20 mouse cellular contexts compared by ENCODE assay signal in the genomic region with DNA sequence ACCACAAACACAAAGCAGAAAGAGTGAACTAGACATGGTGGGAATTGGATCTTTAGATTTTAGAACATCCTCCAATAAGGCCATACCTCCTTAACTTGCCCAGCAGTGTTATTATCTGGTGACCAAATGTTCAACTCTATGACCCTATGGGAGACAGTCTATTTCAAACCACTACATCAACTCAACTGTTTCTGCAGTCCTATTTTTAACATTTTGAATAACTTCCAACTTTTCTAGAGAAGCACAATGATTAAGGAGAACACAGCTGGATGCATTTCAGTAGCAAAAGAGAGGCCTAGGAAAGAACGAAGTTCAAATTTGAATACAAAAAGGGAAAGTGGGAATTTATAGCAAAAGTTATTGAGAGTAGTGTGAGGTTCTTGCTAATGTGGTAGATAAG.
DNase-seq lines count a peak whose midpoint lies in the region; ATAC-seq lines count a peak whose summit lies in the region.
"Had no signal": no experiment of that assay in that cellular context is flagged by ENCODE, and none has a peak within 500 bp of the region (broad histone marks: within the 10 kb centered on the region; RNA-seq: fewer than 3 reads in every experiment).

No protein-coding gene starts in this region.

- no peak overlapping the region for H3K9ac ChIP-seq in heart, embryonic 16.5 days (ENCODE audit: low read length)
- H3K9ac ChIP-seq: embryonic facial prominence, embryonic 12.5 days; forebrain, embryonic 15.5 days; hindbrain, embryonic 12.5 days had no signal

- H3K9me3 ChIP-seq in heart, embryonic 16.5 days (replicated peaks; ENCODE audit: control insufficient read depth, low read length) = peaks cover 3% of the 10 kb centered on the region; the same call in 1 of the 2 replicates
- H3K9me3 ChIP-seq: embryonic facial prominence, embryonic 12.5 days; forebrain, embryonic 15.5 days had no signal

- no peak overlapping the region for H3K4me3 ChIP-seq in heart, embryonic 16.5 days (ENCODE audit: low read length)
- H3K4me3 ChIP-seq: embryonic facial prominence, embryonic 12.5 days; forebrain, embryonic 15.5 days; hindbrain, embryonic 12.5 days had no signal

- H3K36me3 ChIP-seq in heart, embryonic 16.5 days (ENCODE audit: control insufficient read depth, insufficient read depth) = no peaks in the 10 kb centered on the region
- H3K36me3 ChIP-seq: embryonic facial prominence, embryonic 12.5 days; forebrain, embryonic 15.5 days; hindbrain, embryonic 12.5 days had no signal

- H3K27me3 ChIP-seq in heart, embryonic 16.5 days (ENCODE audit: control insufficient read depth, insufficient read depth, low read length) = no peaks in the 10 kb centered on the region
- H3K27me3 ChIP-seq: embryonic facial prominence, embryonic 12.5 days; forebrain, embryonic 15.5 days had no signal

- peak overlapping the region; percentile 73 for H3K27ac ChIP-seq in heart, embryonic 16.5 days (ENCODE audit: low read length)
- H3K27ac ChIP-seq: embryonic facial prominence, embryonic 12.5 days; forebrain, embryonic 15.5 days; hindbrain, embryonic 12.5 days had no signal

- 32% methylated on average over 1 of the region's 1 CpGs for WGBS in heart, embryonic 16.5 days

- no peak for ATAC-seq in heart, embryonic 16.5 days (replicated peaks; ENCODE audit: extremely low read depth, insufficient read depth, low FRiP score)
- 0 out of 2 replicates have a peak, but pooled peaks have one; percentile 14 for ATAC-seq in megakaryocyte-erythroid progenitor cell, adult 5-6 weeks (replicated peaks; ENCODE audit: low FRiP score, low TSS enrichment, poor library complexity, severe bottlenecking)
- ATAC-seq in granulocyte monocyte progenitor cell, adult 5-6 weeks (replicated peaks; ENCODE audit: poor library complexity, severe bottlenecking) = no peak
- ATAC-seq: forebrain, embryonic 15.5 days; hindbrain, embryonic 16.5 days; inflammation-experienced regulatory T-cells, adult 6 months; intestine, postnatal 0 days had no signal

- H3K4me1 ChIP-seq in heart, embryonic 16.5 days (ENCODE audit: control insufficient read depth, insufficient read depth, low read length) = peaks cover 20% of the 10 kb centered on the region
- H3K4me1 ChIP-seq: embryonic facial prominence, embryonic 12.5 days; hindbrain, embryonic 12.5 days had no signal

- intact Hi-C loops in heart, postnatal 36 days (cut with DNase I) = no loop called here

- no peak overlapping the region for H3K4me2 ChIP-seq in heart, embryonic 16.5 days (ENCODE audit: low read depth, low read length)
- H3K4me2 ChIP-seq: embryonic facial prominence, embryonic 12.5 days; forebrain, embryonic 15.5 days; hindbrain, embryonic 12.5 days had no signal

- peak; percentile 30 for DNase-seq in heart, adult 8-10 months (ENCODE audit: low spot score)
- DNase-seq in heart, postnatal 4 days = no peak
- no peak for DNase-seq in heart, postnatal 36 days
- DNase-seq in 3T3-L1 (ENCODE audit: low read depth, low spot score) = peak; percentile 17
- DNase-seq: adrenal gland, postnatal 14 days; cerebellum, adult 11-12 months; cerebellum, adult 9-10 months; cerebellum, postnatal 25 days; gastrocnemius, postnatal 10 days; heart, postnatal 14 days; kidney, adult 8-10 months had no signal

Comparison
In these comparisons a context has a peak if more than half of its experiments do, and no peak if none do; other contexts are left out.
1. DNase-seq: peak in heart, adult 8-10 months (single experiment) and 3T3-L1 (single experiment); none in heart, postnatal 4 days (single experiment) and heart, postnatal 36 days (0 of 2).